8 mouse cellular contexts compared by ENCODE assay signal in the genomic region with DNA sequence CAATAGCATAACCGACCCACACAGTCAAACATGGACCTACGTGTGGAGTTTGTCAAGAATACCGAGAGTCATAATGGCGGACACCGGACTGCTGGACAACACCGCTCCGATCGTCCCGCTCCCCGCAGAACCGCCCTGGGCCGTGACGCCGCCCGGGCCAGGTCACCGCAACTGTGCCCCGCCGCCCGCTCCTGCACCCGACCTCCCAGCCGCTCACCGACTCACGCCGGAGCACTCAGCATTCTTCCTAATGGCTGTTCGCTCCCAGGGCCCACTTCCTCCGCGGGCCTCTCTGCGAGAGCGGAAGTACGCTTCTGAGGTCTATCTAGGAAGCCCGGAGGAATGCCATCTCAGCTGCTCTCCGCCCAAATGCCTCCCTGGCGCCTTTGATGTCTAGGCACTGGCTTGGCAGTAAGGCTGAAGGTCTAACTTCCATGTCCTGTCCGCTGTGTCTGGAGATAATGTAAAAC. TPM values are rescaled to one million over a fixed set of nuclear protein-coding genes. Genes with fewer than 3 reads are reported as not detected.
DNase-seq lines count a peak whose midpoint lies in the region; ATAC-seq and TF ChIP-seq lines count a peak whose summit lies in the region.

A gene (minus strand): TSS at position 310 of the 470 bp plus-strand sequence.

- ATAC-seq in embryonic facial prominence, embryonic 14.5 days (ENCODE audit: low read depth): peak; percentile 96
- peak; percentile 93 for ATAC-seq in limb, embryonic 13.5 days (ENCODE audit: low FRiP score, low read depth)
- peak; percentile 95 for ATAC-seq in midbrain, embryonic 16.5 days

- H3K27me3 ChIP-seq in embryonic facial prominence, embryonic 14.5 days (replicated peaks; ENCODE audit: control insufficient read depth, insufficient read depth, low read length): no peaks in the 10 kb centered on the region
- no peaks in the 10 kb centered on the region for H3K27me3 ChIP-seq in heart, adult 2 months (ENCODE audit: control insufficient read depth, insufficient read depth, low read length)
- no peaks in the 10 kb centered on the region for H3K27me3 ChIP-seq in limb, embryonic 13.5 days
- no peaks in the 10 kb centered on the region for H3K27me3 ChIP-seq in midbrain, embryonic 16.5 days (ENCODE audit: control insufficient read depth, insufficient read depth, low read depth, low read length)

- H3K4me3 ChIP-seq in embryonic facial prominence, embryonic 14.5 days (ENCODE audit: low read depth, low read length): peak within 1 kb of the TSS; percentile 76
- H3K4me3 ChIP-seq in heart, adult 2 months: peak within 1 kb of the TSS; percentile 68
- peak within 1 kb of the TSS; percentile 84 for H3K4me3 ChIP-seq in limb, embryonic 13.5 days
- H3K4me3 ChIP-seq in midbrain, embryonic 16.5 days (ENCODE audit: low read depth, low read length): peak within 1 kb of the TSS; percentile 93

- peak; percentile 71; the same call in 1 of the 2 replicates for TF ChIP-seq POLR2A in heart, adult 2 months (IDR thresholded peaks at IDR 0.05; ENCODE audit: insufficient read depth, low read depth, low read length)

- H3K9ac ChIP-seq in embryonic facial prominence, embryonic 14.5 days (ENCODE audit: low read depth, low read length): peak within 1 kb of the TSS; percentile 96
- H3K9ac ChIP-seq in heart, adult 2 months (ENCODE audit: low read depth, low read length): peak within 1 kb of the TSS; percentile 96
- peak within 1 kb of the TSS; percentile 93 for H3K9ac ChIP-seq in limb, embryonic 13.5 days
- peak within 1 kb of the TSS; percentile 90 for H3K9ac ChIP-seq in midbrain, embryonic 16.5 days (ENCODE audit: low read depth, low read length)

- peaks cover 16% of the 10 kb centered on the region for H3K36me3 ChIP-seq in embryonic facial prominence, embryonic 14.5 days (ENCODE audit: control insufficient read depth, insufficient read depth, low read length)
- peaks cover 16% of the 10 kb centered on the region for H3K36me3 ChIP-seq in heart, adult 2 months (ENCODE audit: control insufficient read depth, insufficient read depth, low read length)
- H3K36me3 ChIP-seq in limb, embryonic 13.5 days: peaks cover 21% of the 10 kb centered on the region
- H3K36me3 ChIP-seq in midbrain, embryonic 16.5 days (ENCODE audit: control insufficient read depth, insufficient read depth, low read length): peaks cover 13% of the 10 kb centered on the region

- H3K27ac ChIP-seq in embryonic facial prominence, embryonic 14.5 days (replicated peaks; ENCODE audit: low read depth, low read length): peak within 1 kb of the TSS; percentile 73
- peak within 1 kb of the TSS; percentile 92 for H3K27ac ChIP-seq in heart, adult 2 months
- peak within 1 kb of the TSS; percentile 55; the same call in 1 of the 2 replicates for H3K27ac ChIP-seq in limb, embryonic 13.5 days
- H3K27ac ChIP-seq in midbrain, embryonic 16.5 days (ENCODE audit: low read length): peak within 1 kb of the TSS; percentile 86

- peak; percentile 89 for DNase-seq in 3T3-L1 (ENCODE audit: low read depth, low spot score)
- DNase-seq in adrenal gland, postnatal 4 days (ENCODE audit: low spot score in 2 of 2): peak; percentile 61 to 62
- DNase-seq in embryonic facial prominence, embryonic 14.5 days (ENCODE audit: low spot score): peak; percentile 95
- DNase-seq in heart, adult 2 months: peak; percentile 82 to 87
- DNase-seq in kidney, adult 8-10 months: peak; percentile 80 to 87
- DNase-seq in spleen, postnatal 10 days (ENCODE audit: low spot score in 2 of 2): peak; percentile 70 to 81

- H3K9me3 ChIP-seq in embryonic facial prominence, embryonic 14.5 days (ENCODE audit: control insufficient read depth, low read length): peaks cover 22% of the 10 kb centered on the region
- peaks cover 25% of the 10 kb centered on the region for H3K9me3 ChIP-seq in limb, embryonic 13.5 days
- H3K9me3 ChIP-seq in midbrain, embryonic 16.5 days (replicated peaks; ENCODE audit: control insufficient read depth, low read length, poor library complexity, severe bottlenecking): 0 out of 2 replicates have a peak, but pooled peaks cover 5% of the 10 kb centered on the region

- intact Hi-C loops in heart, adult 2 months (cut with DNase I): loop anchor here (2.0 to 5.0 kb wide), 2 partner anchors 21 to 57 kb away; a partner anchor contains a TSS

- H3K4me2 ChIP-seq in embryonic facial prominence, embryonic 14.5 days (ENCODE audit: low read depth, low read length): peak within 1 kb of the TSS; percentile 80
- H3K4me2 ChIP-seq in limb, embryonic 13.5 days (replicated peaks): peak within 1 kb of the TSS; percentile 82
- peak within 1 kb of the TSS; percentile 86 for H3K4me2 ChIP-seq in midbrain, embryonic 16.5 days (ENCODE audit: low read length)

- no peak for TF ChIP-seq EP300 in heart, adult 2 months (IDR thresholded peaks at IDR 0.05; ENCODE audit: insufficient read depth, low read depth, low read length)

- 1% methylated on average over 34 of the region's 34 CpGs for WGBS in embryonic facial prominence, embryonic 14.5 days
- WGBS in heart, adult 2 months: under 1% methylated on average over 34 of the region's 34 CpGs
- WGBS in limb, embryonic 13.5 days: under 1% methylated on average over 34 of the region's 34 CpGs
- WGBS in midbrain, embryonic 16.5 days: under 1% methylated on average over 34 of the region's 34 CpGs

- peaks cover 9% of the 10 kb centered on the region for H3K4me1 ChIP-seq in embryonic facial prominence, embryonic 14.5 days (ENCODE audit: control insufficient read depth, insufficient read depth, low read length)
- peaks cover 2% of the 10 kb centered on the region for H3K4me1 ChIP-seq in heart, adult 2 months (ENCODE audit: control insufficient read depth, insufficient read depth, low read length)
- H3K4me1 ChIP-seq in limb, embryonic 13.5 days: peaks cover 17% of the 10 kb centered on the region
- peaks cover 17% of the 10 kb centered on the region for H3K4me1 ChIP-seq in midbrain, embryonic 16.5 days (ENCODE audit: control insufficient read depth, insufficient read depth, low read length)

- no peak for TF ChIP-seq CTCF in heart, adult 2 months (IDR thresholded peaks at IDR 0.05)

- H3K79me2 ChIP-seq in heart, adult 2 months (replicated peaks; ENCODE audit: control insufficient read depth, insufficient read depth, low read length): peaks cover 4% of the 10 kb centered on the region

RNA-seq across cellular contexts. Expression of the gene that starts here (rescaled TPM):
- total RNA-seq in adrenal gland, postnatal 4 days (2021): 100 to 1,000 TPM; 194 to 202 TPM
- polyA plus RNA-seq in embryonic facial prominence, embryonic 14.5 days (2014; fragmentation: Nextera tagmentation; extraction: Ambion mirVana): 53.3 and 60.4 TPM in 2 replicates
- total RNA-seq in heart, adult 2 months (2021): 100 to 1,000 TPM in 1 of 2 experiments, 10 to 100 TPM in 1; 64.6 to 100 TPM
- 31.1 and 79.7 TPM in 2 replicates for polyA plus RNA-seq in heart, adult 2 months (2012; rRNA removed)
- 75.2 and 88.0 TPM in 2 replicates for polyA plus RNA-seq in limb, embryonic 13.5 days (2015; fragmentation: Nextera tagmentation; extraction: Ambion mirVana)
- 121 and 131 TPM in 2 replicates for polyA plus RNA-seq in midbrain, embryonic 16.5 days (2015; fragmentation: Nextera tagmentation; extraction: Ambion mirVana)

Comparison
In these comparisons a context has a peak if more than half of its experiments do, and no peak if none do; other contexts are left out.
1. Peak in every context shown above with its lines: DNase-seq, ATAC-seq, H3K4me3 ChIP-seq and H3K27ac ChIP-seq.